Comparison of ENCODE assay signal across 27 mouse cellular contexts in the genomic region with DNA sequence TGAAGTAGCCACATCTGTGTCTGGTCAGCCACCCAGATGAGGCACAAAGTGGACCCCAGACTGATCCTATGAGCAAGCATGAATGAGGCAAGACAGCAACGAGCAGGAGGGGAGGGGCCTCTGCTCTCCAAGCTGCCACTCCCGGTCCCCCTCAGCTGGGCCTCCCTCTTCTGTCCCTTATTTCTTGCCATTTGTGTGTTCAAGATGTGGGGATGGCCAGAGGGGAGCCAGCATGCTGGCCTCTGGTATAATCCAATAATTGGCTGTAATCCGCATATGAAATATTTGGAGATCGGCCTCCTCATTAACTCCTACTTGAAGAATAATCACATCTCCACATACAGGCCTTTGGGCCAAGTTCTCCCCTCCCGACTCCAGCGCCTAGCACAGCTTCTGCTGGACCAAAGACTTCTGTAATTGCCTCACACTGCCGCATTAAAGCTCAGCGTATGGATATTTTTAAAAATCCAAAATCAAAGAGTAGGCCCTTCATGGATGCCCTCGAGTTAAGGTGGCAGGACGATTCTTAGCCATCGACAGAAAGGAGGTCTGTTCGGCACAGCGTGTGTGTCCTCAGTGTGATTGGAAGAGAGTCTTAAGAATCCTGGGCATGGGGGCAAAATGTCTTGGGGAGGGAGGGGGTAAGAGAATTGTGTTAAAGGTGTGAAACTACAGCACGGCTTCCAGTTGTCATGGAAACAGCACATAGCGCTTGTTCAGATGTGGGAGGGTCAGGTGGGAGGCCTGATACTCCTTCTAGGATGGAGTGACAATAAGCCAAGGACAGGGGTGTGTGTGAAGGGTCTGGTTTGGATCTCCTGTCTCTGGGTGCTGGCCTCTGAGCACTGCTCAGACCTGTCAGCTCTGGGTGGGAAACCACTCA.
DNase-seq lines count a peak whose midpoint lies in the region; ATAC-seq and TF ChIP-seq lines count a peak whose summit lies in the region.
"Had no signal": no experiment of that assay in that cellular context is flagged by ENCODE, and none has a peak within 500 bp of the region (broad histone marks: within the 10 kb centered on the region; RNA-seq: fewer than 3 reads in every experiment).

No protein-coding gene starts in this region.

- H3K27ac ChIP-seq in forebrain, embryonic 11.5 days (ENCODE audit: low read depth, low read length), result no peak overlapping the region
- H3K27ac ChIP-seq in forebrain, embryonic 10.5 days, result no peak overlapping the region
- no peak overlapping the region for H3K27ac ChIP-seq in heart, embryonic 12.5 days (ENCODE audit: poor library complexity, severe bottlenecking)
- no peak overlapping the region for H3K27ac ChIP-seq in heart, adult 2 months
- H3K27ac ChIP-seq in midbrain, embryonic 14.5 days (replicated peaks; ENCODE audit: low read depth, low read length), result no peak overlapping the region
- no peak overlapping the region for H3K27ac ChIP-seq in intestine, postnatal 0 days (ENCODE audit: low read depth, low read length)
- H3K27ac ChIP-seq: embryonic facial prominence, embryonic 13.5 days; gastrocnemius, adult 2 months; heart, embryonic 13.5 days; hindbrain, embryonic 13.5 days; limb, embryonic 10.5 days; liver, embryonic 15.5 days; lung, embryonic 15.5 days; neural tube, embryonic 13.5 days; stomach, embryonic 15.5 days had no signal

- no peak for TF ChIP-seq EP300 in heart, adult 2 months (IDR thresholded peaks at IDR 0.05; ENCODE audit: insufficient read depth, low read depth, low read length)

- no peak for DNase-seq in forebrain, embryonic 11.5 days (ENCODE audit: low spot score)
- no peak for DNase-seq in forebrain, embryonic 10.5 days (ENCODE audit: extremely low spot score, low spot score)
- DNase-seq in heart, adult 2 months, result no peak
- DNase-seq in midbrain, embryonic 14.5 days, result peak; percentile 53
- no peak for DNase-seq in left cerebral cortex, adult 11 months (ENCODE audit: low spot score)
- DNase-seq: adrenal gland, postnatal 25 days; cerebellum, adult 18-20 months; cerebellum, postnatal 14 days; gastrocnemius, adult 2 months; kidney, adult 8-10 months; kidney, postnatal 10 days; liver; lung, postnatal 4 days; right cerebral cortex, adult 18-20 months; thymus, postnatal 36 days had no signal

- TF ChIP-seq CTCF in heart, adult 2 months (IDR thresholded peaks at IDR 0.05), result no peak
- no peak for TF ChIP-seq CTCF in intestine, postnatal 0 days (IDR thresholded peaks at IDR 0.05; ENCODE audit: low read depth)

- no peaks in the 10 kb centered on the region for H3K79me2 ChIP-seq in heart, adult 2 months (replicated peaks; ENCODE audit: control insufficient read depth, insufficient read depth, low read length)

- H3K4me1 ChIP-seq in forebrain, embryonic 11.5 days (replicated peaks; ENCODE audit: control insufficient read depth, insufficient read depth, low read length), result no peaks in the 10 kb centered on the region; the same call in 1 of the 2 replicates
- H3K4me1 ChIP-seq in forebrain, embryonic 10.5 days, result peaks cover 21% of the 10 kb centered on the region
- H3K4me1 ChIP-seq in heart, embryonic 12.5 days (replicated peaks), result no peaks in the 10 kb centered on the region
- no peaks in the 10 kb centered on the region for H3K4me1 ChIP-seq in heart, adult 2 months (ENCODE audit: control insufficient read depth, insufficient read depth, low read length)
- 0 out of 2 replicates have a peak, but pooled peaks cover 2% of the 10 kb centered on the region for H3K4me1 ChIP-seq in midbrain, embryonic 14.5 days (ENCODE audit: control insufficient read depth, insufficient read depth, low read length)
- H3K4me1 ChIP-seq in intestine, postnatal 0 days (replicated peaks; ENCODE audit: control insufficient read depth, insufficient read depth, low read length), result no peaks in the 10 kb centered on the region
- H3K4me1 ChIP-seq: embryonic facial prominence, embryonic 13.5 days; heart, embryonic 13.5 days; hindbrain, embryonic 13.5 days; limb, embryonic 10.5 days; liver, embryonic 15.5 days; lung, embryonic 15.5 days; neural tube, embryonic 13.5 days; stomach, embryonic 15.5 days had no signal

- no peak overlapping the region for H3K4me3 ChIP-seq in forebrain, embryonic 11.5 days (ENCODE audit: low read depth, low read length)
- H3K4me3 ChIP-seq in forebrain, embryonic 10.5 days, result no peak overlapping the region
- no peak overlapping the region for H3K4me3 ChIP-seq in heart, embryonic 12.5 days
- H3K4me3 ChIP-seq in heart, adult 2 months, result no peak overlapping the region
- no peak overlapping the region for H3K4me3 ChIP-seq in midbrain, embryonic 14.5 days (replicated peaks; ENCODE audit: low read depth, low read length)
- no peak overlapping the region for H3K4me3 ChIP-seq in intestine, postnatal 0 days (ENCODE audit: low read depth, low read length)
- H3K4me3 ChIP-seq: embryonic facial prominence, embryonic 13.5 days; erythroblast, embryonic 14.5 days; gastrocnemius, adult 2 months; heart, embryonic 13.5 days; hindbrain, embryonic 13.5 days; limb, embryonic 10.5 days; liver, embryonic 15.5 days; lung, embryonic 15.5 days; myocyte; neural tube, embryonic 13.5 days; stomach, embryonic 15.5 days had no signal

- TF ChIP-seq POLR2A in heart, adult 2 months (IDR thresholded peaks at IDR 0.05; ENCODE audit: insufficient read depth, low read depth, low read length), result no peak

- ATAC-seq in forebrain, embryonic 11.5 days (replicated peaks; ENCODE audit: low FRiP score), result 0 out of 2 replicates have a peak, but pooled peaks have one; percentile 46
- 0 out of 2 replicates have a peak, but pooled peaks have one; percentile 29 for ATAC-seq in heart, embryonic 12.5 days (ENCODE audit: insufficient number of reproducible peaks, low FRiP score)
- peak; percentile 48; the same call in 1 of the 2 replicates for ATAC-seq in midbrain, embryonic 14.5 days (ENCODE audit: low FRiP score, low TSS enrichment)
- no peak for ATAC-seq in intestine, postnatal 0 days

- intact Hi-C loops in heart, adult 2 months (cut with DNase I), result no loop called here

- H3K4me2 ChIP-seq in forebrain, embryonic 11.5 days (ENCODE audit: low read depth, low read length, severe bottlenecking), result no peak overlapping the region
- no peak overlapping the region for H3K4me2 ChIP-seq in heart, embryonic 12.5 days
- H3K4me2 ChIP-seq in midbrain, embryonic 14.5 days (ENCODE audit: low read length), result no peak overlapping the region
- no peak overlapping the region for H3K4me2 ChIP-seq in intestine, postnatal 0 days (replicated peaks; ENCODE audit: low read depth)
- H3K4me2 ChIP-seq: embryonic facial prominence, embryonic 13.5 days; heart, embryonic 13.5 days; hindbrain, embryonic 13.5 days; liver, embryonic 15.5 days; lung, embryonic 15.5 days; neural tube, embryonic 13.5 days; stomach, embryonic 15.5 days had no signal

- 76% methylated on average over 15 of the region's 15 CpGs for WGBS in forebrain, embryonic 11.5 days
- 81% methylated on average over 15 of the region's 15 CpGs for WGBS in forebrain, embryonic 10.5 days
- 77% methylated on average over 15 of the region's 15 CpGs for WGBS in heart, embryonic 12.5 days
- WGBS in heart, adult 2 months, result 83% methylated on average over 15 of the region's 15 CpGs
- 60% methylated on average over 15 of the region's 15 CpGs for WGBS in midbrain, embryonic 14.5 days
- WGBS in intestine, postnatal 0 days, result 77% methylated on average over 15 of the region's 15 CpGs

- H3K36me3 ChIP-seq in forebrain, embryonic 11.5 days (ENCODE audit: control insufficient read depth, insufficient read depth, low read length), result no peaks in the 10 kb centered on the region
- no peaks in the 10 kb centered on the region for H3K36me3 ChIP-seq in forebrain, embryonic 10.5 days (replicated peaks)
- no peaks in the 10 kb centered on the region for H3K36me3 ChIP-seq in heart, embryonic 12.5 days
- no peaks in the 10 kb centered on the region for H3K36me3 ChIP-seq in heart, adult 2 months (ENCODE audit: control insufficient read depth, insufficient read depth, low read length)
- H3K36me3 ChIP-seq in midbrain, embryonic 14.5 days (ENCODE audit: control insufficient read depth, insufficient read depth, low read length), result no peaks in the 10 kb centered on the region
- no peaks in the 10 kb centered on the region for H3K36me3 ChIP-seq in intestine, postnatal 0 days (ENCODE audit: control insufficient read depth, insufficient read depth)
- H3K36me3 ChIP-seq: embryonic facial prominence, embryonic 13.5 days; heart, embryonic 13.5 days; hindbrain, embryonic 13.5 days; limb, embryonic 10.5 days; liver, embryonic 15.5 days; lung, embryonic 15.5 days; neural tube, embryonic 13.5 days; stomach, embryonic 15.5 days had no signal

- no peaks in the 10 kb centered on the region; the same call in 1 of the 2 replicates for H3K9me3 ChIP-seq in forebrain, embryonic 11.5 days (ENCODE audit: control insufficient read depth, low read length)
- H3K9me3 ChIP-seq in forebrain, embryonic 10.5 days, result peaks cover 2% of the 10 kb centered on the region; the same call in 1 of the 2 replicates
- H3K9me3 ChIP-seq in heart, embryonic 12.5 days (replicated peaks), result peaks cover 4% of the 10 kb centered on the region; the same call in 1 of the 2 replicates
- H3K9me3 ChIP-seq in midbrain, embryonic 14.5 days (ENCODE audit: control insufficient read depth, low read length), result no peaks in the 10 kb centered on the region
- no peaks in the 10 kb centered on the region for H3K9me3 ChIP-seq in intestine, postnatal 0 days (ENCODE audit: control insufficient read depth)
- H3K9me3 ChIP-seq: embryonic facial prominence, embryonic 13.5 days; heart, embryonic 13.5 days; hindbrain, embryonic 13.5 days; limb, embryonic 10.5 days; liver, embryonic 15.5 days; lung, embryonic 15.5 days; neural tube, embryonic 13.5 days; stomach, embryonic 15.5 days had no signal

- no peaks in the 10 kb centered on the region for H3K27me3 ChIP-seq in forebrain, embryonic 11.5 days (ENCODE audit: control insufficient read depth, insufficient read depth, low read length)
- peaks cover 8% of the 10 kb centered on the region for H3K27me3 ChIP-seq in forebrain, embryonic 10.5 days (ENCODE audit: poor library complexity, severe bottlenecking)
- 0 out of 2 replicates have a peak, but pooled peaks cover 3% of the 10 kb centered on the region for H3K27me3 ChIP-seq in heart, embryonic 12.5 days (replicated peaks)
- H3K27me3 ChIP-seq in heart, adult 2 months (ENCODE audit: control insufficient read depth, insufficient read depth, low read length), result no peaks in the 10 kb centered on the region
- no peaks in the 10 kb centered on the region for H3K27me3 ChIP-seq in midbrain, embryonic 14.5 days (ENCODE audit: control insufficient read depth, insufficient read depth, low read length)
- H3K27me3 ChIP-seq in intestine, postnatal 0 days (replicated peaks; ENCODE audit: control insufficient read depth, insufficient read depth, low read length), result no peaks in the 10 kb centered on the region
- H3K27me3 ChIP-seq: embryonic facial prominence, embryonic 13.5 days; liver, embryonic 15.5 days; lung, embryonic 15.5 days; neural tube, embryonic 13.5 days; stomach, embryonic 15.5 days had no signal

- H3K9ac ChIP-seq in forebrain, embryonic 11.5 days (ENCODE audit: low read length), result no peak overlapping the region
- no peak overlapping the region for H3K9ac ChIP-seq in heart, embryonic 12.5 days
- H3K9ac ChIP-seq in heart, adult 2 months (ENCODE audit: low read depth, low read length), result no peak overlapping the region
- no peak overlapping the region for H3K9ac ChIP-seq in midbrain, embryonic 14.5 days (replicated peaks; ENCODE audit: low read length)
- H3K9ac ChIP-seq in intestine, postnatal 0 days (ENCODE audit: low read depth, low read length), result no peak overlapping the region
- H3K9ac ChIP-seq: embryonic facial prominence, embryonic 13.5 days; heart, embryonic 13.5 days; hindbrain, embryonic 13.5 days; liver, embryonic 15.5 days; lung, embryonic 15.5 days; neural tube, embryonic 13.5 days; stomach, embryonic 15.5 days had no signal
